Mouse (Mus musculus): ENCODE data around the gene AC109138.7. TPM values are rescaled to one million over a fixed set of nuclear protein-coding genes. Genes with fewer than 3 reads are reported as not detected.

AC109138.7 gene
- polyA plus RNA-seq, 1 experiment from 2014 or later: not detected

DNA sequence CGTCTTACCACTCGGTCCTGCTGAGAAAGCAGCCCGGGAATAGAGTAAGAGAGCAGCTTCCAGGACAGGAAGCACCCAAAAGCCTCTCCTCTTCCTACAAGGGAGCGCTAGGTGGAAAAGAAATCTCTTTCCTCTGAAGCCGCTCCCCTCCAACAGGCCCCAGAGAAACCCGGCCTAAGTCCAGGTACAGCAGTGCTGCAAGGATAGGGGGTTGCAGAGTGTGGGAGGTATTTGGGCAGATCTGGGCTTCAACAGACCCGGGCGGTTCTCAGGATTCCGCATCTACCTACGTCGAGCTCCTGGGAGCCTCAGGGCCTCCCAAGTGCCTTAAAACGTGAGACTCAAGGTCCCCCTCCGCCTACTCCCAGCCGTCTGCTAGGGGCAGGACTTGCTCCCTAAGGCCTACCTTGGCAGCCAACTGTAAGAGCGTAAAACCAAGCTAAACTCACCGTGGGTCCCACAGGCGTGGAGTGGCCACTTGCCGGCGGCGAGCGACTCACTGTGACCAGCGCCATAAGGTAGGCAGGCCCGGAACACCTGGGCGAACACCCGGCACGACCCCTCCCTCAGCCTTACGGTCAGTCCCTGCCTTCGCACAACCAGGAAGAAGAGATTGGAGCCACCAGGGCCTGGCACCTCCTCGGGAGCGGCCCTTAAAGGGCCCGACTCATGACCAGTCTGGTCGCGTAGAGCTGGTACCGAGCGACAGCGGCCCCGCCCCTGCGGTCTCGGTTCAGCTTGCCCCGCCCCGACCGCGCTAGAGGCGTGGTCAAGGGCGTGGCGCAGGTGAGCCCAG lies 54.6 kb downstream of the AC109138.7 start, which contains the start of gene Ssh3:
Ssh3 (minus strand) TSS at position 615 of the 796 bp plus-strand sequence.
- Histone ChIP-seq H3K27me3 (ENCODE audit: control insufficient read depth, insufficient read depth, low read depth, low read length) (0 out of 2 replicates have a peak, but pooled peaks cover 2% of the 10 kb centered on the region), H3K4me2 (ENCODE audit: low read depth, low read length) (peak within 1 kb of the TSS; percentile 59), H3K9ac (ENCODE audit: low read length) (peak within 1 kb of the TSS; percentile 65), H3K4me1 (replicated peaks; ENCODE audit: control insufficient read depth, insufficient read depth, low read length) (peaks cover 6% of the 10 kb centered on the region; the same call in 1 of the 2 replicates), H3K4me3 (ENCODE audit: low read length) (peak within 1 kb of the TSS; percentile 55), H3K27ac (ENCODE audit: low read length) (peak within 1 kb of the TSS; percentile 19; the same call in 1 of the 2 replicates), H3K36me3 (ENCODE audit: control insufficient read depth, insufficient read depth, low read length) (no peaks in the 10 kb centered on the region), H3K9me3 (ENCODE audit: control insufficient read depth, low read length) (no peaks in the 10 kb centered on the region)
- 7% methylated on average over 46 of the region's 46 CpGs for WGBS
- peak; percentile 94 for ATAC-seq (ENCODE audit: low read depth)

DNA sequence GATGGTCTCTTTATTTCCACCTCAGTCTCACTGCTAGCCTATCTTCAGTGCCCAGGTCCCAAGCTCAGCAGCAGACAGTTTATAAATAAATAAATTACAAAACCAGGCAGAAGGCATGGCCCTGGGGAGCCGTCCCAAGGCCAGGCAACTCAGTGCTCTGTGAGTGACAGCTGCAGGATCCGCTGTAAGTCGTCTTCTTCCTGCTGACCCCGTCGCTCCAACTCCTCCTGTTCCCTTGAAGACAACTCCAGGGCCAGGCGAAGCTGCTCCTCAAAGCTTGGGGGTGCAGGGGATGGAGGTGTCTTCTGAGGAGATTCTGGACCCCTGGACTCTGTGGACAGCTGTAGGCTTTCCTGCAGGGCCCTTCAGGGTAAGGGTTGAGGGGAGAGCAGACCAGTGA lies 56.0 kb downstream of the AC109138.7 start:
- no peaks in the 10 kb centered on the region for H3K9me3 ChIP-seq (ENCODE audit: control insufficient read depth, low read length)
- no peak overlapping the region for H3K27ac ChIP-seq (ENCODE audit: low read length)
- peaks cover 6% of the 10 kb centered on the region; the same call in 1 of the 2 replicates for H3K4me1 ChIP-seq (replicated peaks; ENCODE audit: control insufficient read depth, insufficient read depth, low read length)
- no peak overlapping the region for H3K4me3 ChIP-seq (ENCODE audit: low read length)
- H3K9ac ChIP-seq (ENCODE audit: low read length): no peak overlapping the region
- H3K27me3 ChIP-seq (ENCODE audit: control insufficient read depth, insufficient read depth, low read depth, low read length): 0 out of 2 replicates have a peak, but pooled peaks cover 2% of the 10 kb centered on the region
- H3K36me3 ChIP-seq (ENCODE audit: control insufficient read depth, insufficient read depth, low read length): no peaks in the 10 kb centered on the region
- 54% methylated on average over 6 of the region's 6 CpGs for WGBS
- no peak overlapping the region for H3K4me2 ChIP-seq (ENCODE audit: low read depth, low read length)
- no peak for ATAC-seq (ENCODE audit: low read depth)

DNA sequence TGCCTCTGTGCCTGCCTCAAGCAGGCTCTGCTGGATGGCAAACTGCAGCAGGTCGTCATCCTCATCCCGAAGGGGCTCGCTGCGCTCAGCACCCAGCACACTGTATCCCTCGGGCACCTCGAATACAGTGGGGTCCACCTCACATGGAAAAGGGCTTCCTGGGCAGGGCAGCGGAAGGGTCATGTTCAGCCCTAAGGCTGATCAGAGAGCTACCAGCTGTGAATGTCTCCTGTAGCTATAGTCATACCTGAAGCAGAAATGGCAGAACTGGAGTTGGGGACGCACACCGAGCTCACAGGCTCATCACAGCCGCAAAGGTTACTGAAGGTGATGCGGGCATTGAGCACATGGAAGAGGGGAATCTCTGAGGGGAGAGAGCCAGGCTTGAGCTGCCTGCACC lies 56.8 kb downstream of the AC109138.7 start:
- no peak overlapping the region for H3K9ac ChIP-seq (ENCODE audit: low read length)
- no peak for ATAC-seq (ENCODE audit: low read depth)
- peaks cover 1% of the 10 kb centered on the region; the same call in 1 of the 2 replicates for H3K9me3 ChIP-seq (ENCODE audit: control insufficient read depth, low read length)
- H3K27me3 ChIP-seq (ENCODE audit: control insufficient read depth, insufficient read depth, low read depth, low read length): 0 out of 2 replicates have a peak, but pooled peaks cover 2% of the 10 kb centered on the region
- H3K36me3 ChIP-seq (ENCODE audit: control insufficient read depth, insufficient read depth, low read length): no peaks in the 10 kb centered on the region
- no peak overlapping the region for H3K27ac ChIP-seq (ENCODE audit: low read length)
- H3K4me3 ChIP-seq (ENCODE audit: low read length): no peak overlapping the region
- no peak overlapping the region for H3K4me2 ChIP-seq (ENCODE audit: low read depth, low read length)
- H3K4me1 ChIP-seq (replicated peaks; ENCODE audit: control insufficient read depth, insufficient read depth, low read length): peaks cover 6% of the 10 kb centered on the region; the same call in 1 of the 2 replicates
- 95% methylated on average over 11 of the region's 11 CpGs for WGBS

DNA sequence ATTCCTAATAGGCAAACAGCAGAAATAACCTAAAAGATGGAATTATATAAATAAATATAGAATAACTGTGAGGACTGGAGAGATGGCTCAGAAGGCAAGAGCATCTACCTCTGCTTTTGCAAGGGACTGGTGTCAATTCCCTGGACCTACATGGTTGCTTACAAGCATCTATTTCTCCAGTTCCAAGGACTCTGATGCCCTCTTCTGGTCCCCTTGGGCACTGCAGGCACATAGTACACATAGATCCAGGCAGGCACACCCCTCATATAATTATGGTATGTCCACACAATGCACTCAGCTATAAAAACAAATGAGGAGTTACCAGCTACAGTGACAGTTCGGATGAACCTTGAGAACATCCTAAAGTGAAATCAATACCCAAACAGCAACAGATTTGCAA lies 65.3 kb downstream of the AC109138.7 start:
- Histone ChIP-seq H3K4me1 (replicated peaks; ENCODE audit: control insufficient read depth, insufficient read depth, low read length) (peaks cover 9% of the 10 kb centered on the region; the same call in 1 of the 2 replicates), H3K27me3 (ENCODE audit: control insufficient read depth, insufficient read depth, low read depth, low read length) (peaks cover 3% of the 10 kb centered on the region; the same call in 1 of the 2 replicates), H3K4me2 (ENCODE audit: low read depth, low read length) (no peak overlapping the region), H3K36me3 (ENCODE audit: control insufficient read depth, insufficient read depth, low read length) (no peaks in the 10 kb centered on the region), H3K9me3 (ENCODE audit: control insufficient read depth, low read length) (peaks cover 5% of the 10 kb centered on the region), H3K9ac (ENCODE audit: low read length) (no peak overlapping the region), H3K27ac (ENCODE audit: low read length) (no peak overlapping the region), H3K4me3 (ENCODE audit: low read length) (no peak overlapping the region)
- ATAC-seq (ENCODE audit: low read depth): no peak
- 90% methylated on average over 1 of the region's 1 CpGs for WGBS

DNA sequence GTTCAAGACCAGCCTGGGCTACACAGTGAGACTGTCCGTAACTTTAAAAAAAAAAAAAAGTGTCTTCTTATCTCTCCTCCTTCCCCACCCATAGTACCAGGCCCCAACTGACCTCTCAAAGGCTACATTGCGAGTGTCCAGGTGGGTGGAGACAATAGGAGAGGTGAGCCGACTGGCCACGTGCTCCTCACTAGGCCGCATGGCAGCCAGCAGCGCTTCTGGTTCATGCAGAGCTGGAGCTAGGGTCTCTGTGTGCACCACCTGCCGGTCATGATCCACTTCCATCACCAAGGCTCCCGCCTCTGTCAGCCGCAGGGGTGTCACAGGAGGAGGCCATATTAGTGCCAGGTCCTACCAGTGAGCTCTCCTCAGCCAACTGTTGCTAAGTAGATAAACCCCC lies 66.3 kb downstream of the AC109138.7 start:
- Histone ChIP-seq H3K4me1 (replicated peaks; ENCODE audit: control insufficient read depth, insufficient read depth, low read length) (peaks cover 9% of the 10 kb centered on the region; the same call in 1 of the 2 replicates), H3K4me2 (ENCODE audit: low read depth, low read length) (no peak overlapping the region), H3K27me3 (ENCODE audit: control insufficient read depth, insufficient read depth, low read depth, low read length) (peaks cover 3% of the 10 kb centered on the region; the same call in 1 of the 2 replicates), H3K9me3 (ENCODE audit: control insufficient read depth, low read length) (peaks cover 5% of the 10 kb centered on the region), H3K9ac (ENCODE audit: low read length) (no peak overlapping the region), H3K27ac (ENCODE audit: low read length) (no peak overlapping the region), H3K36me3 (ENCODE audit: control insufficient read depth, insufficient read depth, low read length) (no peaks in the 10 kb centered on the region), H3K4me3 (ENCODE audit: low read length) (no peak overlapping the region)
- 95% methylated on average over 9 of the region's 9 CpGs for WGBS
- no peak for ATAC-seq (ENCODE audit: low read depth)

Small RNAs within 50 kb of the gene (microRNA-seq; reads per million reads assigned to microRNA genes)
- gene Gm26115 (not detected), gene Mir6985 (not detected)

Other genes starting within 250 kb of the AC109138.7 start
- 1.8 and 2.0 TPM in 2 replicates for gene Aldh3b2, start 242.0 kb upstream of the AC109138.7 start, polyA plus RNA-seq (2015; fragmentation: Nextera tagmentation; extraction: Ambion mirVana)
- gene Acy3, start 227.8 kb upstream of the AC109138.7 start, polyA plus RNA-seq (2015; fragmentation: Nextera tagmentation; extraction: Ambion mirVana): 11.9 and 13.3 TPM in 2 replicates
- 0.11 TPM in 1 of 2 replicates, not detected in the other for gene Tbx10, start 221.6 kb upstream of the AC109138.7 start, polyA plus RNA-seq (2015; fragmentation: Nextera tagmentation; extraction: Ambion mirVana)
- 21.8 and 22.0 TPM in 2 replicates for gene Nudt8, start 213.8 kb upstream of the AC109138.7 start, polyA plus RNA-seq (2015; fragmentation: Nextera tagmentation; extraction: Ambion mirVana)
- 2.4 and 2.5 TPM in 2 replicates for gene Gm49405, start 213.7 kb upstream of the AC109138.7 start, polyA plus RNA-seq (2015; fragmentation: Nextera tagmentation; extraction: Ambion mirVana)
- gene Doc2g, start 211.0 kb upstream of the AC109138.7 start, polyA plus RNA-seq (2015; fragmentation: Nextera tagmentation; extraction: Ambion mirVana): 3.8 and 3.9 TPM in 2 replicates
- gene Ndufv1, start 201.6 kb upstream of the AC109138.7 start, polyA plus RNA-seq (2015; fragmentation: Nextera tagmentation; extraction: Ambion mirVana): 177 and 184 TPM in 2 replicates
- gene Gstp1, start 176.4 kb upstream of the AC109138.7 start, polyA plus RNA-seq (2015; fragmentation: Nextera tagmentation; extraction: Ambion mirVana): 432 and 433 TPM in 2 replicates
- gene Gstp2, start 168.3 kb upstream of the AC109138.7 start, polyA plus RNA-seq (2015; fragmentation: Nextera tagmentation; extraction: Ambion mirVana): 3.5 and 5.0 TPM in 2 replicates
- 0.85 and 1.9 TPM in 2 replicates for gene Gstp3, start 154.8 kb upstream of the AC109138.7 start, polyA plus RNA-seq (2015; fragmentation: Nextera tagmentation; extraction: Ambion mirVana)
- gene Cabp2, start 132.8 kb upstream of the AC109138.7 start, polyA plus RNA-seq (2015; fragmentation: Nextera tagmentation; extraction: Ambion mirVana): not detected in 2 replicates
- gene Cdk2ap2, start 117.2 kb upstream of the AC109138.7 start, polyA plus RNA-seq (2015; fragmentation: Nextera tagmentation; extraction: Ambion mirVana): 111 and 128 TPM in 2 replicates
- gene Pitpnm1, start 114.4 kb upstream of the AC109138.7 start, polyA plus RNA-seq (2015; fragmentation: Nextera tagmentation; extraction: Ambion mirVana): 12.6 and 14.4 TPM in 2 replicates
- 102 TPM in 2 replicates for gene Aip, start 88.5 kb upstream of the AC109138.7 start, polyA plus RNA-seq (2015; fragmentation: Nextera tagmentation; extraction: Ambion mirVana)
- gene Gpr152, start 74.6 kb upstream of the AC109138.7 start, polyA plus RNA-seq (2015; fragmentation: Nextera tagmentation; extraction: Ambion mirVana): not detected in 2 replicates
- gene Cabp4, start 70.3 kb upstream of the AC109138.7 start, polyA plus RNA-seq (2015; fragmentation: Nextera tagmentation; extraction: Ambion mirVana): 0.16 TPM in 1 of 2 replicates, not detected in the other
- 174 and 184 TPM in 2 replicates for gene Coro1b, start 65.7 kb upstream of the AC109138.7 start, polyA plus RNA-seq (2015; fragmentation: Nextera tagmentation; extraction: Ambion mirVana)
- 4.6 and 14.2 TPM in 2 replicates for gene Ptprcap, start 60.8 kb upstream of the AC109138.7 start, polyA plus RNA-seq (2015; fragmentation: Nextera tagmentation; extraction: Ambion mirVana)
- gene Rps6kb2, start 51.0 kb upstream of the AC109138.7 start, polyA plus RNA-seq (2015; fragmentation: Nextera tagmentation; extraction: Ambion mirVana): 51.6 and 52.7 TPM in 2 replicates
- gene Carns1, start 38.9 kb upstream of the AC109138.7 start, polyA plus RNA-seq (2015; fragmentation: Nextera tagmentation; extraction: Ambion mirVana): 2.5 and 3.2 TPM in 2 replicates
- 4.0 and 7.0 TPM in 2 replicates for gene Tbc1d10c, start 23.1 kb upstream of the AC109138.7 start, polyA plus RNA-seq (2015; fragmentation: Nextera tagmentation; extraction: Ambion mirVana)
- 911 and 931 TPM in 2 replicates for gene Ppp1ca, start 22.3 kb upstream of the AC109138.7 start, polyA plus RNA-seq (2015; fragmentation: Nextera tagmentation; extraction: Ambion mirVana)
- gene Rad9a, start 12.7 kb upstream of the AC109138.7 start, polyA plus RNA-seq (2015; fragmentation: Nextera tagmentation; extraction: Ambion mirVana): 30.5 and 33.6 TPM in 2 replicates
- gene Clcf1, start 119 bp upstream of the AC109138.7 start, polyA plus RNA-seq (2015; fragmentation: Nextera tagmentation; extraction: Ambion mirVana): 4.8 and 6.1 TPM in 2 replicates
- gene Pold4, start 17.5 kb downstream of the AC109138.7 start, polyA plus RNA-seq (2015; fragmentation: Nextera tagmentation; extraction: Ambion mirVana): 32.6 and 38.0 TPM in 2 replicates
- 20.0 and 21.5 TPM in 2 replicates for gene Ssh3, start 54.8 kb downstream of the AC109138.7 start, polyA plus RNA-seq (2015; fragmentation: Nextera tagmentation; extraction: Ambion mirVana)
- 3.5 and 5.2 TPM in 2 replicates for gene Ankrd13d, start 68.8 kb downstream of the AC109138.7 start, polyA plus RNA-seq (2015; fragmentation: Nextera tagmentation; extraction: Ambion mirVana)
- gene Grk2, start 91.9 kb downstream of the AC109138.7 start, polyA plus RNA-seq (2015; fragmentation: Nextera tagmentation; extraction: Ambion mirVana): 13.7 and 15.0 TPM in 2 replicates
- gene Kdm2a, start 183.9 kb downstream of the AC109138.7 start, polyA plus RNA-seq (2015; fragmentation: Nextera tagmentation; extraction: Ambion mirVana): 35.1 and 42.9 TPM in 2 replicates
- gene Rhod, start 225.1 kb downstream of the AC109138.7 start, polyA plus RNA-seq (2015; fragmentation: Nextera tagmentation; extraction: Ambion mirVana): 32.5 and 34.9 TPM in 2 replicates